Mouse (Mus musculus) ES-CJ7 (cell line): ENCODE results near the gene L3mbtl4.

ENCODE experiments used
- DNase-seq: peaks from one replicate; pipeline ENCODE4 v3.0.0; 2011; ENCODE audit warnings: low read depth, low spot score

The L3mbtl4 gene

GRCm38 (mm10) chr17:68273527-68273926 is at the start of gene L3mbtl4:
Gene L3mbtl4 (plus strand): TSS chr17:68273797.
- peak; percentile 44 for DNase-seq

GRCm38 (mm10) chr17:68230484-68230883 is 43.1 kb upstream of the L3mbtl4 start:
- no peak for DNase-seq

DNA sequence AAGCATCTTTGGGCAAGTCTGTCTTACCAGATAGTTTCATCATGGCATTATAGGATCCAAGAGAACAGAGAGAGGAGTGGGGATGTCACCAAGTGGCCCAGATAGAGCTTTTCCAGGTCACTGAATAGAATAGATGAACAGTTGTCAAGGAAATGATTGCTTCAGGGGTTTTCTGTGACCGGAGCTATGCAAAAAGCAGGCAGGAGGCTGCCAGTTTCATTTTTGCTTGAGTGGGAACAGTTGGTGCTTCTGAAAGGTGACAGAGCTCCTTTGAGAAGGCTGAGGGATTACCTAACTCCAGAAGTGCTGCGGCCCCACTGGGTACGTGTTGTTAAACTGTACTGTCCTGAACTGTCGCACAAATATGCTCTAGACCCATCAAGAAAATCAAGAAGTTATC is 38.2 kb upstream of the L3mbtl4 start:
- DNase-seq: no peak

DNA sequence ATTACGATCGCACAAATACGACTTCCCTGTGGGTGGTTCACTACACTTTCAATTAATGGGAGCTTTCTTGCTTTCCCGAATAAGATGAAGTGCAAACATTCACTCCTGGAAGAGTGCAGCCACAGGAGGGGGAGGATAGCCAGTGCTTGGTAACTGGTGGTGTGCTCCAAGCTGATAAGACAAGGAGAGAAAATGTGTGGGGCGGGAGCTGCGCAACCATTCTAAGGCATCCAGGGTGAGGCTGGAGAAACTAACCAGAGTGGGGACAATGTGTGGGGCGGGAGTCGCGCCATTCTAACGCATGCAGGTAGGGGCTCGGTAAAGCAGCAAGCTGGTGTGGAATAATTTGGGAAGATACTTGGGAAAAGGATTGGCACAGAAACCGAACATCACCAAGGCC is 36.6 kb upstream of the L3mbtl4 start:
- DNase-seq: peak; percentile 3

DNA sequence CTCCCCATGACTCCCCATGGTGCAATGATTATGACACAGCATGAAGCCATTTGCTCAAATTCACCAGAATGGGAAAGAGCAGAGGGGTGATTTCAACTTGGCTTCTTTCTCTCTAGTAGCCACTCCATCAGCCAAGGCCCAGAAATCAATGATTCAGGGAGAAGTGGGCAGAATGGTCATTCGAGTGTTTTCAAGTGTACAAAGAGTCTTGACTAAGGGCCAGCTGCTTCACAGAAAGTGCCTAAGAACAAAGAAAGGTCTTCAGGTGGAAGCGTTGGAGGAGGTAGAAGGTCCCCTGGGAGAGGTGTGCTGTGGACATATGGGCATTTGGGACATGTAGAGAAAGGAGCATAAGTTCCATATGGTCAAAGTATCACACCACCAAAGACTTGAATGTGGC is 33.4 kb upstream of the L3mbtl4 start:
- no peak for DNase-seq

DNA sequence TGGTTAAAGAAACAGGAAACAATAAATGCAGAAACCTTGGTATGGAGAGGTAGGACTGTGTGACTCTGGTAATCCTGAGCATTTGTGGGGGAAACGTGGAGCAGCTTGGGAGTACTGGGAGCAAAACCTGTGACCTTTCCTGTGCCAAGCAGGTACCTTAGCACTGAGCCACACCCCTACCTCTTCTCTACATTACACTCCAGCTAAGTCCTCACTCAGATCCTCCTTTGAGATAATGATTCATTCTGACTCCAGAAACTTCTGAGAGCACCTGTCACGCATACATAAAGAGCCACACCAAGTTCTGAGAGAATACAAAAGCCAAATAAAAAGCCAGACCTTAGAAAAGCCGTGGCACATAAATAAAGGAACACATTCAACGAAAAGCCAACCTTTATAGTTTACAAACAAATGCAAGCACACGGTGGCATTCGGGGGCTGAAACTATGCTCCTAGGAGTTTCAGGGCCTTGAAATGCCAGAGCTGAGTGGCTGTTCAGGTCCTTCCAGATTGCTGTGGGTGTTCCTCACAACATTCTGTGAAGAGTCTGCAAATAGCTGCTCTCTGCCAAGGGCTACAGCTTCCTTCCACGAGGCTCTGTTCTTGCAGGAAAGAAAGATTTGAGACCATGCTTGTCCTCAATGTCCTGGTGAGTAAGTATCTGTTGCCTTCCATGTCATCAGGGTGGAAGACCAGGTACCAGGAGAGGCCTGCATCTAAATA is 8.6 kb upstream of the L3mbtl4 start:
- no peak for DNase-seq

DNA sequence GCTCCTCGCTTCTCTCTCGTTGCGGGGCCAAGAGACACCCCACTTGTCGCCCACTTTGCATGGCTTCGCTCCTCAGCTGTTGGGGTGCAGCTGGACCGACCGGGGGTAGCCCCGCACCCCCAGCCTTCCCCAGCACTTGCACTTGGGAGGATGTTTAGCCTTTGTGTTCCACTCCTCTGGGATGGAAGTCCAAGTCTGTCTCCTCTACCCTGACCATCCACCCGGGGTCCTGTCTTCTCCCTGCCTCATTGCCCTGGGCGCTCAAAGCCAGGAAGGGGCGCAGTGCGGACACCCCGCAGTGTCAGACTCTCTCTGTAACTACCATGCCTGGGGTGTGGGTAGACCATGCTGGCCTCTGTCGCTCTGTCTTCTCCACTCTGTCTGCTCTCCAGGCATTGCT is 357 bp downstream of the L3mbtl4 start:
- no peak for DNase-seq

- DNase-seq: no peak
Observed at GRCm38 (mm10) chr17:68275138-68275537, 1.5 kb downstream of the L3mbtl4 start.

DNA sequence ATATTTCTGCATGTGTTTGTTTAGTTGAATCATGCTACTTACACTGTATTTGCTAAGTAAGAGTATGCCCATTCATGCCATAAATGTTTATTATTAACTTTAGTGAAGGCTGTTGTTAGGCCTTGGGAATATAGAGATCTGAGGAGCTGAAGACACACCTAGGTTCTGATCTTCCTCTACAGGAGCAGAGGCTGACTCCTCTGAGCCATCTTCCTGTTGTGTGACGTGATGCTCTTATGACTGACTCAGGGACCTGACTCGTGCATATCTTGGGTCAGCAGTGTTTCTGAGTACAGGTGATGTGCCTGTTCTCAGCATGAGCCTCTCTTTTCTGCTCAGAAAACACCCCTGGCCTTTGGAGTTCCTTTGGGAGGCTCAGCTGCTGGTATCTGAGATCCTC is 7.3 kb downstream of the L3mbtl4 start:
- no peak for DNase-seq

GRCm38 (mm10) chr17:68285119-68285782 is 11.7 kb downstream of the L3mbtl4 start:
- DNase-seq: no peak

DNA sequence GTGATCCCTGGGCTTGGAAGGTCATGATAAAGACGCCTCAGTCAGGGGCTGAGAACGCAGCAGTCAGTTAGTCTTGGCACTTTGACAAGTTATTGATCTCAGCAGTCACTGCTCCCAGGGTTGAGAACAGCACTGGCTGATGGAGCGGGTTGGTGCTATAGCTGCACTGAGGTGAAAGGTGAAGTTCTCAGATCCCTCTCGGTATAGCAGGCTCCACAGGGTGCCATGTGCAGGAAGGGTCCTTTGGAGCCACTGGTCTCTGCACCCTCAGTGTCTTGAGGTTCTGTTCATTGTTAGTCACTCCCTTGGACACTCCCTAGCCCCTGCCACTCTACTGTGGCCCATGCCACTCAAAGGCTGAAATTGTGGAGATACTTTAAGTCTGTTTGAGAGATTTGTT is 14.5 kb downstream of the L3mbtl4 start:
- no peak for DNase-seq

- no peak for DNase-seq
Observed at GRCm38 (mm10) chr17:68288699-68289098, 15.1 kb downstream of the L3mbtl4 start.

DNA sequence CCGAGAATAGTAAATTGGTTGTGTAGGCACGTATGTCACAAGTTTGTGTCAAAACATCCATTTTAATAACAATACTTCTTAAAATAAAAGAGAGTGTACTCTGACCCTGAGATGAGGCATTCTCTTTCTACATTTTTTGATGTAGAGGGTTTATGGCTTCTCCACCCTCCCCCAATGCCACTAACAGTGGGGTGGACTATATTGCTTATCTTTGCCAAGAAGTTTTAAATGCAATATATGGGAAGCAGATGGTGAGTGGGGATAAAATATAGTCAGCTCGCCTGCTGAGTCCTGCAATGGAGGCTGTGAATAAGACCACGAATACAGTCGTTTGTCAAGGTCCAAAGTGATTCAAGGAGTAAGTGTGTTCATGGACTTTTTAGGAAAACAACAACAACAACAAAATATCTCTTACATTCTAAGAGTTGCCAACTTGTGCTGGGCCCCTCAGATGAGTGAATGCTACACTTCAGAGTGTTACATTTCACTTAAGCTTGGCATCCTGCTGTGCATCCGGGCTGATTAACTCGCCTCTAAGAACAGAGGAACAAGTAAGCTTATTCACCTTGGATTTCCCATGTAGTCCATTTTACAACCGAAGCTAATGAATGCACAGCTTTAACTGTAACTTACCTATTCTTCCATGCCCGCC is 18.2 kb downstream of the L3mbtl4 start:
- DNase-seq: no peak

GRCm38 (mm10) chr17:68308381-68308780 is 34.8 kb downstream of the L3mbtl4 start:
- DNase-seq: no peak

GRCm38 (mm10) chr17:68312286-68312927 is 38.8 kb downstream of the L3mbtl4 start:
- DNase-seq: no peak

DNA sequence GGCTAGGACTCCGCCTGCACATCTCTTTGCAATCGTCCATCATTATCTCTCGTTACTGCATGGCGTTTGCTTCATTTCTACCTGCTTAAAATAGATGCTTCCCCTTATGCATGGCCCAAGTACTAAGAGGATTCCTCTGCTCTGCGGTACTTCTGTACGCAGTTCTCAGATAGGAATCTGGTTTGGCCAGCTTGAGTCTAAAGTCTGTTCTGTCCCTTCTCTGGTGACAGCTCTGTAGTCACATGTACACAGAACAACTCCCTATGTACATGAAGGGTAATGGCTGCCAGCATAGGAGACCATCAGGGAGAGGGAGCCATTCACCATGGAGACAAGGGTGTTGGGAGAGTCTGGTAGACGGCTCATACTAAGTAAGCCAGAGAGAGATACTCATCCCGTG is 47.3 kb downstream of the L3mbtl4 start:
- no peak for DNase-seq

- DNase-seq: no peak
Observed at GRCm38 (mm10) chr17:68322607-68323006, 49.0 kb downstream of the L3mbtl4 start.

DNA sequence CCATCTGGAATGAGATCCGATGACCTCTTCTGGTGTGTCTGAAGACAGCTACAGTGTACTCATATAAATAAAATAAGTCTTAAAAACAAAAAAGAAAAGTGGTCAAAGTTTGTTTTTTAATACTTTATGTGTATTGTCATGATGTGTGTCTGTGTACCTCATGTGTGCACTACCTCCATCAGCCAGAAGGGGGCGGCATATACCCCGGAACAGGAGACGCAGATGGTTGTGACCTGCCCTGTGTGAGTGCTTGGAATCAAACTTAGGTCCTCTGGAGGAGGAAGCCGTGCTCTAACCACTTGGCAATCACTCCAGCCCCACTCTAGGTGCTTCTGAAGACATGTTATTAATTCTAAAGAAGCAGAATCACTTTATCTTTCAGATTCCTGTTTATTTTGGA is 58.6 kb downstream of the L3mbtl4 start:
- peak; percentile 18 for DNase-seq

DNA sequence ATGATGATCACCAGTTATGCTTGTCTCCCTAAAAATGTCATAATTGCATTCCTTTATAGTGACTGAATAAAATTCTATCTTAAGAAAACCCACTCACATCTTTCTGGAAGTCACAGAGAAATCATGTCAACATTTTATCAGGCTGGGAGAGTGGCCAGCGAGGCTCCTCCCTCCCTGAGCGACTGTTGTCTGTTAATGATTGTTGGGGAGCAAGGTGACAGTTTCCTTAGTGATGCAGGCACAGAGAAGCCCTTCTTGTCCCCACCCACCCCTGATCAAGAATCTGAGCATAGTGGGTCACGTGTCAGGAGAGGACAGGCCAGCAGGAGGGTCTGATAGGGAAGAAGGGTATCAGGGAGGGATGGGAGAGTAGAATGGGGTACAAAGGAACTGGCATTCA is 59.8 kb downstream of the L3mbtl4 start:
- DNase-seq: no peak

GRCm38 (mm10) chr17:68338917-68339553 is 65.4 kb downstream of the L3mbtl4 start:
- DNase-seq: no peak

DNA sequence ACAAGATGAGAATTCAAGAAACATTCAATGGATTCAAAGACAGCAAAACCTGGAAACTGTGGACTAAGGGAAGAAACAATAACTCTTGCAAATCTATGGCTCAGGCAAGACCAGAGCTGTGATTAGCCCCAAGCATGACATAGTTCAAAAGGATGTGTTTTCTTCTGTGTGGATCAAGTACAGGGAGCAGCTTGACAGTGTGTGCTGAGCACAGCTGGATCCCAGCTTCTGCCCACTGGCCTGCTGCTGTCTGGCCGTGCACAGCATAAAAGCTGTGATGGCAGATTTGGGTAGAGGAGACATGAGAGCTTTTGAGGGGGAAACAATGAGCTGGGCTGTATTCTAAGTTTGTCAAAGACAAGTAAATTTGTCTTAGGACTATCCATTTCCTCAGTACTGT is 84.1 kb downstream of the L3mbtl4 start:
- no peak for DNase-seq

DNA sequence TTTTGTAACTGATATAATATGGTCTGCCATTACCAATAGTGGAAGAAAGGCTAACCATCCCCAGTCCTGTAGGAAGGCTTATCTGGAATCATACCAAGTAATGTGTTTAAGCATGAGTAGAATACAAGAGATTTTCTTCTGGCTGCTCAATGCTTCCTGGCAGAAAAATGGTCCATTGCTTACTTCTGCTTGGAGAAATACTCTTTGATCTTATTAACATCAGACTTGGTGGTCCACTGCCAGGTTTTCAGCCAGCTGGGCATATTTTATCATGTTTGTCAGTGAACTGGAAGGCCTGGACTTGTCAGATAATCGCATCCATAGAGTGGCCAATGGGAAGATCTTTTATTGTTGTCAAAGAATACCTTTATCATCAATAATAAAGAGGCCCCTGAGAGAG is 97.5 kb downstream of the L3mbtl4 start:
- DNase-seq: no peak
